Mouse (Mus musculus) ovary, adult 10 weeks (tissue): ENCODE results near the gene Lypla2. TPM values are rescaled to one million over a fixed set of nuclear protein-coding genes. Genes with fewer than 3 reads are reported as not detected.

Experiments used
- polyA plus RNA-seq: library from polyadenylated mRNA; stranded (reverse); fragments of 350-450 nt; fragmentation: Illumina TruSeq; extraction: RNeasy Lipid Tissue Mini Kit (QIAGEN cat#74804); gene quantifications from one replicate; pipeline ENCODE4 v1.2.3, GENCODE M21; 2014

Gene Lypla2
- not detected for polyA plus RNA-seq

DNA sequence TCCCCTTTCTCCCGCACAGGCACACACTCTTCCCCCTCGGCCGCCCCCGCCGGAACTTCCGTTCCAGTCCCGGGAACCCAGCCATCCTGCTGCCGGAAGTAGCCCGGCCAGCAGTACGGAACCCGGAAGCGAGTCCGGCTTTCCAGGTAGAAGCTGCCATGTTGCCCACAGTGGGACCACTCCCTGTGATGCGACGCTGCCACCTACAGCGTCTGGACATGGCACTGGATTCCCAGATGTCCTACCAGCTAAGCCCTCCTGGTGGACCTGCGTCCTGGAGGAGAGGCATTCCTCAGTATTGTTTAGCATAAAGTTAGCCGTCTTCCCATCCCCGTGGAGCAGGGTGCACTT lies at the start of gene Lypla2:
Gene Lypla2 (minus strand): TSS at position 71 of the 351 bp plus-strand sequence.

DNA sequence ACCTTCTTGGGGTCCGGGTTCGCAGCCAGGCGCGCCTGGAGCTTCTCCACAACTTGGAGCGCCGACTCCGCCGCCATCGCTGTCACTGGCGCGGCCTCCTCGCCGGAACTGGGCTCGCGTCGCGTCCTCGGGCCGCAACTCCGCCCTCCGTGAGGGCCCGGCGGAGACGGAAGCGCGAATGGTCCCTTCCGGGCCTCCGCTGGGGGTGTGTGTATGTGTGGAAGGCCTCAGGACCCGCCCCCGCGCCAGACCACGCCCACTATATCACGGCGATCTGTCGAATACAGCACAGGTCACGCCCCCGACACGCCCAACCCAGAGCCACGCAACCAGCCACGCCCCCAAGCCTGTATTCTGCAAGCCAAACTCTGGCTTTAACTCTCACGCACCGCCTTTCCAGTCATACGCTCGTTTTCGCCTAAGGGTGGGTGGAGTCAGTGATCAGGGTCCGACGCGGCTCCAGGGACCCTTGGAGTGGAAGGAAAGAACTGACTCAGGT lies 49.2 kb upstream of the Lypla2 start, which contains the start of gene Eloa:
Gene Eloa (minus strand): TSS at position 215 of the 499 bp plus-strand sequence.

DNA sequence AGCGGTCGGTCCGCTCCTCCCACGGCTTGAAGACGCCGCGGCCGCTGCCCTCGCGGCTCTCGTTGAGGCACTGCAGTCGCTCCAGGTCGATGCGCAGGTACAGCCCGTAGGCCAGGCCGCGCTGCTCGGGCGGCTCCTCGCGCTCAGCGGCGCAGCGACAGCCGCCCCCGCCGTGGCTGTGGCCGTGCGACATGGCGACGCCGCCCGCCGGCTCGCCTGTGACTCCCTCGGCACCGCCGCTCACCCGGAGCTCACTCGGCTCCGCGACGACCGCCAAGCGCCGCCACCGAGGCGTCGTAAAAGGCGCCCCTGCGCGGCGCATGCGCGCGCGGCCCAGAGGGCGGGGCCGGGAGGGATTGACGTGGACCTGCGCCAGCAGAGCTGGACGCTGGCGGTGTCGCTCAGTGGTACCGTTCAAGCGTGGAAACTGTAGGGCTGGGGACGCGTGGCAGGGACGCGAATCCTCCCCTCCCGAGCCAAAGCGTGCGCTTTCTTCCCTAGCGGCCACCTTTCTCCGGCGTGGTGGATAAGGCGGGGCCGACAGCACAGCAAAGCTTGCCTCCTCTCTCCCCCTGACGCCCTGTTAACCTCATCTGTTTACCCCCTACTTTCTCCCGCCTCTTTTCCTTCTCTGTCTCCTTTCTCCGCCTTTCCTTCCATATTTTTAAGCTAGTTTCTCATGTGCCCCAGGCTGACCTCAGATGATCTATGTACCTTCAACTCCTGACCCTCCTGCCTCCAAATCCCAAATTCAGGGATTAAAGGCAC lies 14.7 kb upstream of the Lypla2 start, which contains the start of gene Pithd1:
Gene Pithd1 (minus strand): TSS at position 322 of the 768 bp plus-strand sequence.

DNA sequence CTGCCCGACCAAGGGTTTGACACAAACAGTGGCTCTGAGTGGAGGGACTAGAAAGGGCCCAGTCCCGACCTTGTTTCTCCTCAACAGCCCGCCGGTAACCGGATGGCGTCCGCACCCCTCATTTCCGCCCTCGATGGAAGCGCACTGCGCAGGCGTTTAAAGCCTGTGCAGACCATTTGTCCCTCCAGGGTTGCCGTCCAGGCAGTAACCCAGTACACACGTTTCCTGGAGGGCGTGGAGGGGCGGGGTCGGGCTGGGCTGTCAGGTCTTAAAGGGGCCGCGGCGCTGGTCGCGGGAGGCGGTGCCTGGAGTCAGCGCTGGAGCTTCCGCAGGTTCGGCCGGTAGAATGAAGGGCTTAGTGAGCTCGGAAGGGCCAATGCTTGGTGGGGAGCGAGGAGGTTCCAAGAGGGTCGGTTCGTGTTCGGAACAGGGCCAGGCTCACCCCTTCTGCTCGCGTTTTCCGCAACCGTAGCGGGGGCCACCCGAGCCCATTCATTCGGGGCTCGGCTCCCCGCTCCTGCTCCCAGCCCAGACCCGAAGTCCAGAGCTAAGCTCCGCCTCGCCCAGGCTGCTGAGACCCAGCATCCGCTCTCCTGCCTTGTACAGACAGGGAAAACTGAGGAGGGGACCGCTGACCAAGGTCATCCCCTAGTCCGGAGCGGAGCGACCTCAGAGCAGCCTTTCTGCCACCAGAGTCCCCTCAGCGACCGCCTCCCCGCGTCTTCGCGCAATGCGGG lies 8.8 kb downstream of the Lypla2 start, which contains the start of gene Gale:
Gene Gale (plus strand): TSS at position 271 of the 737 bp plus-strand sequence.

DNA sequence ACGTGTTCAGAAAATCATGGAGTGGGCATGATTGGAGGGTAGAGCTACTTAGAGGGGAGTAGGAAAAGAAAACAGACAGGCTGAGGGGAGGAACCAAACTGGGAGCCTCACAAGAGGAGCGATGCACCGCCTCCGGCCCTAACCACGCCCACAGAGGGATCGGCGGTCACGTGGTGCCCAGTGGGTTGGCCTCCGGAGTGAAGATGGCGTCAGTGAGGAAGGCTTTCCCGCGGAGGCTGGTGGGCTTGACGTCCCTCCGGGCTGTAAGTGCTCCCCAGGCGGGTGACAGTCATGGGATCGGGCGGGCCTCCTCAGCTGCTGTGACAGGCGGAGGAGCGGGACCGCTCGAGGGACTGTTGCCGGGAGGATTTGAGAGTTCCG lies 26.2 kb downstream of the Lypla2 start, which contains the start of gene Hmgcl:
Gene Hmgcl (plus strand): TSS at position 171 of the 381 bp plus-strand sequence.

DNA sequence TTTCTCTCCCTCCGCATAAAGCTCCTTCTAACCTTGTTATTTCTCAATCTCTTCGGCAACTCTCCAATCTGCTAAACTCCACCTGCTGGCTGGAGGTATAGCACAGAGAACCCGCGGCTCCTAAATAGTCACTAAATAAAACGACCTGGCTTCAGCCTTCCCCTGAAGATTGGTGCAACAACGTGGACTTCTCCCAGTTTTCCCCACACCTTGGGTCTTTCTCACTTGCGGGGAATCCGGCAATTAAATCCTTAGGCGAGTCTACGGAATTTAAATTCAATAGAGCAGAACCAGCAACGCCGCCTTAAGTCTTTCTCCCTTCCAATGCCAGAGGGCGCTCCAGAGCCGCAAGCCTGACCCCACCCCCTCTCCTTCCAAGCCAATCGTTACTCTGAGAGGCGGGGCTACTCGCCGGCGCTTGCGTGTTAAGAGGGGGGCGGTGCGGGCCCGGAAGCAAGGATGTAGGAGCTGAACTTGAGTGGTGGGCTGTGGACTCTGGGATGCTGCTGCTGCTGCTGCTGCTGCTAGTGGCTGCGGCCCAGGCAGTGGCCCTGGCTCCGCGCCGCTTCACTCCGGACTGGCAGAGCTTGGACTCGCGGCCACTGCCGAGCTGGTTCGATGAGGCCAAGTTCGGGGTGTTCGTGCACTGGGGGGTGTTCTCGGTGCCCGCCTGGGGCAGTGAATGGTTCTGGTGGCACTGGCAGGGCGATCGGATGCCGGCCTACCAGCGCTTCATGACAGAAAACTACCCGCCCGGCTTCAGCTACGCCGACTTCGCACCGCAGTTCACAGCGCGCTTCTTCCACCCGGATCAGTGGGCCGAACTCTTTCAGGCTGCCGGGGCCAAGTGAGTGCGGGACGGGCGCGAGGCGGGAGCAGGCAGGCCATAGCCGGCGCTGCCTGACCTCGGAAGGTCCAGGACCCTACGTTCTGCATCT lies 51.9 kb downstream of the Lypla2 start, which contains the start of gene Fuca1:
Gene Fuca1 (plus strand): TSS at position 432 of the 938 bp plus-strand sequence.

Other genes starting within 250 kb of the Lypla2 start
- gene Il22ra1, start 244.5 kb downstream of the Lypla2 start, polyA plus RNA-seq: not detected
- gene Myom3, start 212.9 kb downstream of the Lypla2 start, polyA plus RNA-seq: not detected
- 390 TPM for gene Srsf10, start 116.9 kb downstream of the Lypla2 start, polyA plus RNA-seq
- 481 TPM for gene Pnrc2, start 98.8 kb downstream of the Lypla2 start, polyA plus RNA-seq
- gene Cnr2, start 77.2 kb downstream of the Lypla2 start, polyA plus RNA-seq: 0.34 TPM
- 13.7 TPM for gene Fuca1, start 51.9 kb downstream of the Lypla2 start, polyA plus RNA-seq
- gene Hmgcl, start 26.2 kb downstream of the Lypla2 start, polyA plus RNA-seq: 3.6 TPM
- not detected for gene Gale, start 8.9 kb downstream of the Lypla2 start, polyA plus RNA-seq
- 34.8 TPM for gene Pithd1, start 14.6 kb upstream of the Lypla2 start, polyA plus RNA-seq
- gene Eloa, start 49.1 kb upstream of the Lypla2 start, polyA plus RNA-seq: 21.2 TPM
- 412 TPM for gene Rpl11, start 80.8 kb upstream of the Lypla2 start, polyA plus RNA-seq
- gene Id3, start 170.9 kb upstream of the Lypla2 start, polyA plus RNA-seq: 9.9 TPM
- 1.2 TPM for gene E2f2, start 199.8 kb upstream of the Lypla2 start, polyA plus RNA-seq
- gene Asap3, start 233.7 kb upstream of the Lypla2 start, polyA plus RNA-seq: 0.57 TPM